Mouse (Mus musculus) cerebellum, adult 2 months (tissue): Measurements from ENCODE around the gene Dlec1.

Source experiments
- CTCF ChIP-seq: fragments of 200-500 bp; IDR thresholded peaks from 2 replicates; pipeline ENCODE4 v1.5.1; 2011; ENCODE audit warnings: low read depth, mild to moderate bottlenecking, control low read depth, low read length, moderate library complexity, borderline replicate concordance; ENCODE audit not compliant: insufficient read depth
- POLR2A ChIP-seq: fragments of 200-500 bp; IDR thresholded peaks from 2 replicates; pipeline ENCODE4 v1.6.1; 2011; ENCODE audit warnings: low read length, control low read depth, borderline replicate concordance; ENCODE audit not compliant: insufficient read depth

DNA sequence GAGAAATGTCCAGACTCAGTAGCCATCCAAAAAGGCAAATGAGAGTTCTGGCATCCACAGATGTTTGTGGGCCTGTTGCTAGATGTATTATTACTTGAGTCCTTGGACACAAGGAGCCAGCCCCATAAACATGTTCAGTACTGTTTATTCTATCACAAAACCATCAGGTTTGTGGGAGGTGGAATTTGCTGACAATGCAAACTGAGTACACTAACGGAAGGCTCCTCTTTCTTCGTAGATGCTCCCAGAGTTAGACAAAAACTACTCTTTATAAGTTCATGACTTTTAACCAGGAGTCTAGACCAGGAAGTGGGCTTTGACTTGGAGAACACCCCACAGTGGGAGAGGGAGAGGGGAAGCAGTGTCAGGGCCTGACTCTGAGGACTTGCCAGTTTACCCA lies 65.3 kb downstream of the Dlec1 start:
- TF ChIP-seq CTCF = no peak
- TF ChIP-seq POLR2A = no peak
